ENCODE assay signal across 18 mouse cellular contexts in genomic region chr7:143660797-143661196, GRCm38 (mm10). TPM values are rescaled to one million over a fixed set of nuclear protein-coding genes. Genes with fewer than 3 reads are reported as not detected.
"Had no signal": no experiment of that assay in that cellular context is flagged by ENCODE, and none has a peak within 500 bp of the region (broad histone marks: within the 10 kb centered on the region; RNA-seq: fewer than 3 reads in every experiment).

No protein-coding gene starts in this region.

- H3K4me3 ChIP-seq: limb, embryonic 12.5 days; limb, embryonic 15.5 days; midbrain, embryonic 12.5 days; midbrain, embryonic 15.5 days; neural tube, embryonic 13.5 days had no signal

- DNase-seq: kidney, postnatal 14 days; kidney, postnatal 4 days; left cerebral cortex, postnatal 4 days; liver, postnatal 0 days; lung, embryonic 14.5 days; thymus, adult 18-20 months; thymus, postnatal 36 days had no signal

- H3K9ac ChIP-seq: limb, embryonic 12.5 days; limb, embryonic 15.5 days; liver, embryonic 14.5 days; liver, postnatal 0 days; lung, embryonic 14.5 days; midbrain, embryonic 12.5 days; midbrain, embryonic 15.5 days; neural tube, embryonic 13.5 days had no signal

- H3K4me2 ChIP-seq: limb, embryonic 12.5 days; limb, embryonic 15.5 days; liver, embryonic 11.5 days; lung, embryonic 14.5 days; midbrain, embryonic 12.5 days; midbrain, embryonic 15.5 days; neural tube, embryonic 13.5 days had no signal

- H3K4me1 ChIP-seq: limb, embryonic 12.5 days; limb, embryonic 15.5 days; midbrain, embryonic 12.5 days; midbrain, embryonic 15.5 days; neural tube, embryonic 13.5 days had no signal

- H3K27ac ChIP-seq: limb, embryonic 12.5 days; limb, embryonic 15.5 days; liver, embryonic 14.5 days; macrophage; midbrain, embryonic 12.5 days; midbrain, embryonic 15.5 days; neural tube, embryonic 13.5 days had no signal

- ATAC-seq: liver, postnatal 0 days; lung, postnatal 0 days; midbrain, embryonic 15.5 days had no signal

- H3K36me3 ChIP-seq: limb, embryonic 12.5 days; limb, embryonic 15.5 days; midbrain, embryonic 12.5 days; midbrain, embryonic 15.5 days; neural tube, embryonic 13.5 days had no signal

- H3K27me3 ChIP-seq: limb, embryonic 12.5 days; limb, embryonic 15.5 days; midbrain, embryonic 12.5 days; midbrain, embryonic 15.5 days; neural tube, embryonic 13.5 days had no signal

- H3K9me3 ChIP-seq: limb, embryonic 12.5 days; limb, embryonic 15.5 days; midbrain, embryonic 12.5 days; midbrain, embryonic 15.5 days; neural tube, embryonic 13.5 days had no signal

RNA-seq across cellular contexts. Expression of gene Tnfrsf26, which starts 32.3 kb away (rescaled TPM):
- total RNA-seq: left cerebral cortex, adult 8-10 months had no signal
- polyA plus RNA-seq: testis, adult 2 months had no signal
